Mouse (Mus musculus) urinary bladder, postnatal 10 days (tissue): Measurements from ENCODE around the gene 4930442H23Rik.

Experiments
- DNase-seq: peaks from one replicate; pipeline ENCODE4 v3.0.0; 2022; ENCODE audit warnings: low spot score

The 4930442H23Rik gene

GRCm38 (mm10) chr10:81145307-81145706 is 38.3 kb downstream of the 4930442H23Rik start:
- no peak for DNase-seq

GRCm38 (mm10) chr10:81144667-81145066 is 39.0 kb downstream of the 4930442H23Rik start:
- no peak for DNase-seq

GRCm38 (mm10) chr10:81143845-81144437 is 39.7 kb downstream of the 4930442H23Rik start:
- no peak for DNase-seq

- no peak for DNase-seq
Observed at GRCm38 (mm10) chr10:81143157-81143633, 40.5 kb downstream of the 4930442H23Rik start.

GRCm38 (mm10) chr10:81142551-81142981 is 41.1 kb downstream of the 4930442H23Rik start:
- DNase-seq, result no peak

GRCm38 (mm10) chr10:81141455-81142210 is 42.0 kb downstream of the 4930442H23Rik start:
- no peak for DNase-seq

- no peak for DNase-seq
Observed at GRCm38 (mm10) chr10:81140717-81141454, 42.8 kb downstream of the 4930442H23Rik start.

- no peak for DNase-seq
Observed at GRCm38 (mm10) chr10:81140005-81140404, 43.6 kb downstream of the 4930442H23Rik start.

GRCm38 (mm10) chr10:81139529-81139846 is 44.2 kb downstream of the 4930442H23Rik start:
- no peak for DNase-seq

GRCm38 (mm10) chr10:81138821-81139528 is 44.7 kb downstream of the 4930442H23Rik start:
- no peak for DNase-seq

GRCm38 (mm10) chr10:81138131-81138782 is 45.4 kb downstream of the 4930442H23Rik start:
- no peak for DNase-seq

- DNase-seq, result peak; percentile 100
Observed at GRCm38 (mm10) chr10:81137252-81138130, 46.2 kb downstream of the 4930442H23Rik start.

- peak; percentile 50 for DNase-seq
Observed at GRCm38 (mm10) chr10:81136706-81137231, 46.9 kb downstream of the 4930442H23Rik start.

GRCm38 (mm10) chr10:81135831-81136705 is 47.6 kb downstream of the 4930442H23Rik start:
- peak; percentile 52 for DNase-seq

GRCm38 (mm10) chr10:81134966-81135681 is 48.5 kb downstream of the 4930442H23Rik start, which contains the start of gene Zbtb7a:
TSS of gene Zbtb7a (plus strand) at chr10:81135220.
- no peak for DNase-seq

GRCm38 (mm10) chr10:81134181-81134587 is 49.5 kb downstream of the 4930442H23Rik start:
- no peak for DNase-seq
